Mouse (Mus musculus): ENCODE measurements around the gene Rapgef4. TPM values are rescaled to one million over a fixed set of nuclear protein-coding genes. Genes with fewer than 3 reads are reported as not detected.
A peak's percentile ranks its signal among the peaks of the same experiment; 100 is the strongest.

The Rapgef4 gene
- polyA plus RNA-seq, 1 experiment from 2014 or later, result 18.3 TPM

DNA sequence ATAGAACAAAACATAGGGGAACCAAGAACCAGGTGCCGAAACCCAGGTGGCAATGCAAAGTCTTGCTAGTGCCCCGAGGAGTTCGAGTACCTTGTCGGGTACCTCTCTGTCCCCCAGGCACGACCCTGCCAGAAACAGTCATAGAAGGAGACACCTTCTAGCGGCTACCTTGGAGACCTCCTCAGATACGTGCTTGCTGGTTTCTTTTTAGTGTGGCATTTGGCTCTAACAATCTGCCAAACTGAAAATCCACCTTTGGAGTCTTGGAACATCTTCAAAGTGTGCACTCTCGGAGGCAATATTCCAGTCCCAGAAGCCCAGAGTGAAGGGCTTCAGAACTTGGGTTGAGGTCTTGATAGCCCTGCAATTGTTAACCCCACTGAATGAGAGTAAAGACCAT is 34.3 kb downstream of the Rapgef4 start:
- Histone ChIP-seq H3K36me3 (ENCODE audit: control insufficient read depth, insufficient read depth, low read length) (no peaks in the 10 kb centered on the region), H3K9ac (replicated peaks; ENCODE audit: low read length) (no peak overlapping the region), H3K4me1 (ENCODE audit: control insufficient read depth, insufficient read depth, low read length) (no peaks in the 10 kb centered on the region), H3K4me2 (ENCODE audit: low read length) (no peak overlapping the region), H3K9me3 (ENCODE audit: control insufficient read depth, low read length) (no peaks in the 10 kb centered on the region), H3K4me3 (replicated peaks; ENCODE audit: low read depth, low read length) (no peak overlapping the region), H3K27me3 (ENCODE audit: control insufficient read depth, insufficient read depth, low read length) (no peaks in the 10 kb centered on the region), H3K27ac (replicated peaks; ENCODE audit: low read depth, low read length) (no peak overlapping the region)
- WGBS, result 87% methylated on average over 8 of the region's 8 CpGs
- DNase-seq, result no peak
- ATAC-seq (ENCODE audit: low FRiP score, low TSS enrichment), result no peak

DNA sequence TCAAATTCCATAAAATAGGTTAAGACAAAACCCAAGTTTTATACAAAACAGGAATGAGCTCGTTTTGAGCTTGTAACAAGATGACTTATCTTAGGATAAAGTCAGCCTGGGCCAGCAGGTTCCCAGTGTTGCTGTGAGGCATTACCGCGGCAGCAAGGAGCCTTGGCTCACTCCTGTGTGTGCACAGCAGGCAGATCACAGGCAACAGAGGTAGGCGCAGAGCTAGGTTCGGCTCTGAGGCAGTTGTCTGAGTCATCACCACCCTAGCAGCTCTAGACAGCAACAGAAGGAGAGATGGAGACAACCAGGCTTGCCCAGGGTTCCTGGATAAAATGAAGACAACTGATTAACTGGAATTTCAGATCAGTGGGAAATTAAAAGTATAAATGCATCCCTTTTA is 35.0 kb downstream of the Rapgef4 start:
- Histone ChIP-seq H3K9me3 (ENCODE audit: control insufficient read depth, low read length) (no peaks in the 10 kb centered on the region), H3K9ac (replicated peaks; ENCODE audit: low read length) (no peak overlapping the region), H3K36me3 (ENCODE audit: control insufficient read depth, insufficient read depth, low read length) (no peaks in the 10 kb centered on the region), H3K27ac (replicated peaks; ENCODE audit: low read depth, low read length) (no peak overlapping the region), H3K4me2 (ENCODE audit: low read length) (no peak overlapping the region), H3K4me1 (ENCODE audit: control insufficient read depth, insufficient read depth, low read length) (no peaks in the 10 kb centered on the region), H3K27me3 (ENCODE audit: control insufficient read depth, insufficient read depth, low read length) (no peaks in the 10 kb centered on the region), H3K4me3 (replicated peaks; ENCODE audit: low read depth, low read length) (no peak overlapping the region)
- ATAC-seq (ENCODE audit: low FRiP score, low TSS enrichment), result no peak
- whole genome bisulfite sequencing, result 46% methylated on average over 5 of the region's 5 CpGs
- no peak for DNase-seq

DNA sequence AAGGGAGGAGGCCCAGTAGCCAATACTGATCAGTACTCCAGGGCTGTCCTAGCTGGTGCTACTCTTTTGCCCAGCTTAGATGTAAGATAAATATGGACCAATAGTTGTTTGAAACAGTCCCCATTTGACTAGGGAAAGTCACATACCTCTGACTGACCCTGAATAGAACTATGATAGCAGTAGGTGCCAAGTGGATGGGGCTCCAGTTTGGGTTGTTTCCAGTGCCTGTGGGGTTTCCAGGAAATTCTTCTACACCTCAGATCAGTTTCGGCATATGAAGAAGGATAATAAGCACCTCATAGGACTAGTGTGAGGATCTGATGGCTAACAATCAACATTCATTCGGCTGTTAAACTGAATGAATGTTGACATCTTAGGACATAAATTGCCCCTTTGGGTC is 36.1 kb downstream of the Rapgef4 start:
- H3K4me3 ChIP-seq (replicated peaks; ENCODE audit: low read depth, low read length), result no peak overlapping the region
- H3K4me2 ChIP-seq (ENCODE audit: low read length), result no peak overlapping the region
- no peak overlapping the region for H3K27ac ChIP-seq (replicated peaks; ENCODE audit: low read depth, low read length)
- no peak overlapping the region for H3K9ac ChIP-seq (replicated peaks; ENCODE audit: low read length)
- ATAC-seq (ENCODE audit: low FRiP score, low TSS enrichment), result no peak
- no peaks in the 10 kb centered on the region for H3K36me3 ChIP-seq (ENCODE audit: control insufficient read depth, insufficient read depth, low read length)
- DNase-seq, result no peak
- 90% methylated on average over 2 of the region's 2 CpGs for WGBS
- H3K9me3 ChIP-seq (ENCODE audit: control insufficient read depth, low read length), result no peaks in the 10 kb centered on the region
- no peaks in the 10 kb centered on the region for H3K4me1 ChIP-seq (ENCODE audit: control insufficient read depth, insufficient read depth, low read length)
- H3K27me3 ChIP-seq (ENCODE audit: control insufficient read depth, insufficient read depth, low read length), result no peaks in the 10 kb centered on the region

DNA sequence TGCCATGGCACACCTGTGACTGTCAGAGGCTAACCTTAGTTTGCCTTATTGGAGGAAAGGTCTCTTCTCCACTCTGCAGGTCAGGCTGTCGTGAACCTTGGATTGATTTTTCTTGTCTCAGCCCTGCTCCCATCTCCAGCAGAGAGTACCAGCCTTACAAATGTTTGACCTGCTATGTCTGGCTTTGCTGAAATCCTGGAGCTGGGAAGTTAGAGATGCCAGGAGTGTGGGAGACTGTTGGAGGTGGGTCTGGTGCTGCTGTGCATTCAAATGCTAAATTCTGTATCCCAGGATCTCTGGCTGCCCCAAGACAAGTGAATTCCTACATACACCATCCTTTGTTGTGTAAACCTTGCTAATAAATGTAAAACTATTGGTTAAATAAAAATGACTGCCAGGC is 37.7 kb downstream of the Rapgef4 start:
- no peak overlapping the region for H3K9ac ChIP-seq (replicated peaks; ENCODE audit: low read length)
- no peaks in the 10 kb centered on the region for H3K27me3 ChIP-seq (ENCODE audit: control insufficient read depth, insufficient read depth, low read length)
- WGBS, result 81% methylated on average over 1 of the region's 1 CpGs
- DNase-seq, result no peak
- H3K36me3 ChIP-seq (ENCODE audit: control insufficient read depth, insufficient read depth, low read length), result no peaks in the 10 kb centered on the region
- no peak for ATAC-seq (ENCODE audit: low FRiP score, low TSS enrichment)
- no peaks in the 10 kb centered on the region for H3K4me1 ChIP-seq (ENCODE audit: control insufficient read depth, insufficient read depth, low read length)
- no peak overlapping the region for H3K4me2 ChIP-seq (ENCODE audit: low read length)
- H3K27ac ChIP-seq (replicated peaks; ENCODE audit: low read depth, low read length), result no peak overlapping the region
- no peaks in the 10 kb centered on the region for H3K9me3 ChIP-seq (ENCODE audit: control insufficient read depth, low read length)
- no peak overlapping the region for H3K4me3 ChIP-seq (replicated peaks; ENCODE audit: low read depth, low read length)

DNA sequence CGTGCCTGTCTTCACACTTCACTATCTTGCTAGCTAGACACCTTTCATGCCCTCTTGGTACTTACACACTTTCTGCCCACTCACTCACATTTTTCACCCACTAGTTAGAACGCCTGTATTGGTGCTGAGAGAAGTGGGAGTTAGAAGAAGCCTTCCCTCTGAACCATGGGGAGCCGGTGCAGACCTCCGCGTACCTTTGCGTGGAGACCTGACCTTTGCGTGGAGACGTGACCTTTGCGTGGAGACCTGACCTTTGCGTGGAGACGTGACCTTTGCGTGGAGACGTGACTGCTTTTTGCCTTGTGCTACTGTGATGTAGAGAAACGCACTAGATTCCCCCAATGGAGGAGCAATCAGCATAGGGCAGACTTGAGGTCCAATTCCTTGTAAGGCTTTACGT is 39.7 kb downstream of the Rapgef4 start:
- no peaks in the 10 kb centered on the region for H3K9me3 ChIP-seq (ENCODE audit: control insufficient read depth, low read length)
- WGBS, result 93% methylated on average over 15 of the region's 15 CpGs
- no peaks in the 10 kb centered on the region for H3K4me1 ChIP-seq (ENCODE audit: control insufficient read depth, insufficient read depth, low read length)
- no peak overlapping the region for H3K27ac ChIP-seq (replicated peaks; ENCODE audit: low read depth, low read length)
- no peak overlapping the region for H3K4me3 ChIP-seq (replicated peaks; ENCODE audit: low read depth, low read length)
- no peak overlapping the region for H3K9ac ChIP-seq (replicated peaks; ENCODE audit: low read length)
- DNase-seq (no peak), ATAC-seq (ENCODE audit: low FRiP score, low TSS enrichment) (no peak)
- no peaks in the 10 kb centered on the region for H3K36me3 ChIP-seq (ENCODE audit: control insufficient read depth, insufficient read depth, low read length)
- no peaks in the 10 kb centered on the region for H3K27me3 ChIP-seq (ENCODE audit: control insufficient read depth, insufficient read depth, low read length)
- no peak overlapping the region for H3K4me2 ChIP-seq (ENCODE audit: low read length)

DNA sequence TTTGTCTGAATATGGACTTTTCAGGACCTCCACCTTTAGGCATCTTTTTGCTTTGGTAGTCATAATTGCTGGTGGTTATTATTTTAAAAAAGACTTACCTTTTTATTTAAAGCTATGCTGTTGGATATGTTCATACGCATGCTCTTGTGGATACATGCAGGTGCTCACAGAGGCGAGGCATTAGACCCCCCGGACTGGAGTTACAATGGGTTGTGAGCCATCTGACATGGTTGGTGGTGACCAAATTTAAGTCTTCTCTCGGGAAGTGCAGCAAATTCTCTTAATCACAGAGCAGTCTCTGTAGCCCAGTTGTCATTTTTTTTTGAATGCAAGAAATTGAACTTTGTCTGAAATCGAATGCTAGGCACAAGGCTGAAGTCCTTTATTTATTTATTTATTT is 40.4 kb downstream of the Rapgef4 start:
- no peak overlapping the region for H3K27ac ChIP-seq (replicated peaks; ENCODE audit: low read depth, low read length)
- DNase-seq, result no peak
- 82% methylated on average over 5 of the region's 5 CpGs for WGBS

DNA sequence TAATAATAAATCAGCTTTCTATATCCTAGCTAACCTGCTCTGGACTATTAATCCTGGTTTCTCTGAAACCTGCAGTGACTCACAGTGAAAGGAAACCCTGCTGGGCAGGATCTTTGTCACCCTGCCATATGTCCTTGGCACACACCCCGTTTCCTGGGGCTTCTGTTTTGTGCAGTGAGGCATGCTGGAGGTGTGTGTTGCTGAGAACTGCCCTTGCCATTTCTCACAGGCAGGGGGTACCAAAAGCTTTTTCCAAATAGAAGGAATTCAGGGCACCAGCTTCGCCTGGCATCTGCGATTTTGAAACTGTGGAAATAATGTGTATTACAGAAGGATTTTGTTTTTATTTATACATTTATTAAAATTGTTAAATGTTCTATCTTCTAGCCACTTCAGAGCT is 40.8 kb downstream of the Rapgef4 start:
- no peak overlapping the region for H3K27ac ChIP-seq (replicated peaks; ENCODE audit: low read depth, low read length)
- H3K4me3 ChIP-seq (replicated peaks; ENCODE audit: low read depth, low read length), result no peak overlapping the region
- no peak overlapping the region for H3K4me2 ChIP-seq (ENCODE audit: low read length)
- ATAC-seq (ENCODE audit: low FRiP score, low TSS enrichment), result no peak
- no peaks in the 10 kb centered on the region for H3K4me1 ChIP-seq (ENCODE audit: control insufficient read depth, insufficient read depth, low read length)
- no peak overlapping the region for H3K9ac ChIP-seq (replicated peaks; ENCODE audit: low read length)
- DNase-seq, result peak; percentile 42
- 64% methylated on average over 3 of the region's 3 CpGs for WGBS
- H3K36me3 ChIP-seq (ENCODE audit: control insufficient read depth, insufficient read depth, low read length), result no peaks in the 10 kb centered on the region
- H3K27me3 ChIP-seq (ENCODE audit: control insufficient read depth, insufficient read depth, low read length), result no peaks in the 10 kb centered on the region
- H3K9me3 ChIP-seq (ENCODE audit: control insufficient read depth, low read length), result no peaks in the 10 kb centered on the region

More for the DNA sequence above, 40.4 kb downstream of the Rapgef4 start:
- no peak overlapping the region for H3K4me3 ChIP-seq (replicated peaks; ENCODE audit: low read depth, low read length)
- H3K9ac ChIP-seq (replicated peaks; ENCODE audit: low read length), result no peak overlapping the region
- H3K9me3 ChIP-seq (ENCODE audit: control insufficient read depth, low read length), result no peaks in the 10 kb centered on the region
- no peaks in the 10 kb centered on the region for H3K4me1 ChIP-seq (ENCODE audit: control insufficient read depth, insufficient read depth, low read length)
- no peak overlapping the region for H3K4me2 ChIP-seq (ENCODE audit: low read length)
- H3K36me3 ChIP-seq (ENCODE audit: control insufficient read depth, insufficient read depth, low read length), result no peaks in the 10 kb centered on the region
- H3K27me3 ChIP-seq (ENCODE audit: control insufficient read depth, insufficient read depth, low read length), result no peaks in the 10 kb centered on the region
- no peak for ATAC-seq (ENCODE audit: low FRiP score, low TSS enrichment)

DNA sequence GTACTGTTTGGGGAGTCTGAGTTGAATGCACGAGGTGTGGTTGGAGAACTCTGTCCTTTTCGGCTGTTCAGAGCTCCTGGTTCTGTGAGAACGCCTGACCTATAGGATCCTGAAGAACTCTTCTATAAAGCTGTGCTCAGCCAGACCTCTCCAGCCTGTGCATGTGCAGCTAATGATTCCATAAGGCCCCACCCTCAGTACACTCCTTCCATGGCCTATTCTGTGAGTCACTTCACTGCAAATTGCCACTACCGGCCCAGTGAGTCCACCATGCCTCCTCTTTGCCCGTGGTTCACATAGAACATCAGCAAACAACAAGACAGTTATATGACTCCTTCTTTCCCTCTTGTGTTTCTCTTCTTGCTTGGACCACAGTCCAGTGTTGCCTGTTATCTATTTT is 42.8 kb downstream of the Rapgef4 start:
- Histone ChIP-seq H3K9me3 (ENCODE audit: control insufficient read depth, low read length) (no peaks in the 10 kb centered on the region), H3K27ac (replicated peaks; ENCODE audit: low read depth, low read length) (no peak overlapping the region), H3K4me1 (ENCODE audit: control insufficient read depth, insufficient read depth, low read length) (no peaks in the 10 kb centered on the region), H3K4me3 (replicated peaks; ENCODE audit: low read depth, low read length) (no peak overlapping the region), H3K36me3 (ENCODE audit: control insufficient read depth, insufficient read depth, low read length) (no peaks in the 10 kb centered on the region), H3K9ac (replicated peaks; ENCODE audit: low read length) (no peak overlapping the region), H3K27me3 (ENCODE audit: control insufficient read depth, insufficient read depth, low read length) (no peaks in the 10 kb centered on the region), H3K4me2 (ENCODE audit: low read length) (no peak overlapping the region)
- DNase-seq (no peak), ATAC-seq (ENCODE audit: low FRiP score, low TSS enrichment) (no peak)
- WGBS, result 94% methylated on average over 5 of the region's 5 CpGs

DNA sequence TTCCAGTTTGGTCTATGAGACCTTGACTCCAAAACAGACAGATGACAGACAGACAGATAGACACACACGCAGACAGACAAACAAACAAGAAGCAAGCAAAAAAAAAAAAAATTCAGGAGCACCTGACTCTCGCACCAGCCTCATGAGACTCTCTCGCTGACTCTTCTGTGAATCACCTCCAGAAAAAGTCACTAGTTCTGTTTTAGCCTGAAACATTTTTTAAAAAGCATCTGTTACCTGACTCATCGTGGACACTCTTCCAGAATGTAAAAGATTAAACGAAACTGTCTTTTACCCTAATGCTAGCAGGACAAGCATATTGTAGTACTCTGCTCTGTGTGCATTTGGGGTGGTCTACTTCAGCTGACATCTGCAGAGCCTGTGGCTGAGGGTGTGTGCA is 44.6 kb downstream of the Rapgef4 start:
- no peaks in the 10 kb centered on the region for H3K27me3 ChIP-seq (ENCODE audit: control insufficient read depth, insufficient read depth, low read length)
- H3K4me3 ChIP-seq (replicated peaks; ENCODE audit: low read depth, low read length), result no peak overlapping the region
- WGBS, result 93% methylated on average over 5 of the region's 5 CpGs
- no peaks in the 10 kb centered on the region for H3K9me3 ChIP-seq (ENCODE audit: control insufficient read depth, low read length)
- DNase-seq (no peak), ATAC-seq (ENCODE audit: low FRiP score, low TSS enrichment) (no peak)
- H3K36me3 ChIP-seq (ENCODE audit: control insufficient read depth, insufficient read depth, low read length), result no peaks in the 10 kb centered on the region
- no peaks in the 10 kb centered on the region for H3K4me1 ChIP-seq (ENCODE audit: control insufficient read depth, insufficient read depth, low read length)
- no peak overlapping the region for H3K4me2 ChIP-seq (ENCODE audit: low read length)
- H3K27ac ChIP-seq (replicated peaks; ENCODE audit: low read depth, low read length), result no peak overlapping the region
- no peak overlapping the region for H3K9ac ChIP-seq (replicated peaks; ENCODE audit: low read length)

Data from midbrain, embryonic 14.5 days (tissue).